Mouse (Mus musculus): ENCODE measurements around the gene Klhl40. TPM values are rescaled to one million over a fixed set of nuclear protein-coding genes. Genes with fewer than 3 reads are reported as not detected.

Gene Klhl40
- polyA plus RNA-seq (2015; fragmentation: Nextera tagmentation; extraction: Ambion mirVana), result 0.59 and 0.70 TPM in 2 replicates

- Histone ChIP-seq H3K9ac (0 out of 2 replicates have a peak within 1 kb of the TSS, but pooled peaks have one; percentile 1), H3K4me1 (peaks cover 12% of the 10 kb centered on the region), H3K4me2 (peak within 1 kb of the TSS; percentile 71), H3K27me3 (replicated peaks) (peaks cover 39% of the 10 kb centered on the region), H3K9me3 (no peaks in the 10 kb centered on the region), H3K4me3 (replicated peaks) (peak within 1 kb of the TSS; percentile 36), H3K27ac (no peak within 1 kb of the TSS), H3K36me3 (no peaks in the 10 kb centered on the region)
- 16% methylated on average over 30 of the region's 30 CpGs for WGBS
- peak; percentile 29 for ATAC-seq (ENCODE audit: insufficient read depth, low FRiP score, low read depth)
Observed at GRCm38 (mm10) chr9:121777484-121778065, at the start of gene Klhl40. TSS of gene Klhl40 (plus strand) at chr9:121777607.

- no peak for ATAC-seq (ENCODE audit: insufficient read depth, low FRiP score, low read depth)
- WGBS, result 89% methylated on average over 6 of the region's 6 CpGs
- no peaks in the 10 kb centered on the region for H3K4me1 ChIP-seq
- no peaks in the 10 kb centered on the region for H3K27me3 ChIP-seq (replicated peaks)
- no peaks in the 10 kb centered on the region for H3K9me3 ChIP-seq
- no peak overlapping the region for H3K9ac ChIP-seq
- H3K36me3 ChIP-seq, result peaks cover 31% of the 10 kb centered on the region
- H3K4me3 ChIP-seq (replicated peaks), result no peak overlapping the region
- no peak overlapping the region for H3K4me2 ChIP-seq
- no peak overlapping the region for H3K27ac ChIP-seq
Observed at GRCm38 (mm10) chr9:121740490-121740889, 36.9 kb upstream of the Klhl40 start.

- Histone ChIP-seq H3K4me2 (no peak overlapping the region), H3K9ac (no peak overlapping the region), H3K27ac (no peak overlapping the region), H3K36me3 (peaks cover 33% of the 10 kb centered on the region), H3K9me3 (no peaks in the 10 kb centered on the region), H3K4me1 (no peaks in the 10 kb centered on the region), H3K27me3 (replicated peaks) (no peaks in the 10 kb centered on the region), H3K4me3 (replicated peaks) (no peak overlapping the region)
- ATAC-seq (ENCODE audit: insufficient read depth, low FRiP score, low read depth), result no peak
- WGBS, result 94% methylated on average over 3 of the region's 3 CpGs
Observed at GRCm38 (mm10) chr9:121741168-121741567, 36.2 kb upstream of the Klhl40 start.

- no peak overlapping the region for H3K9ac ChIP-seq
- H3K36me3 ChIP-seq, result peaks cover 60% of the 10 kb centered on the region
- 85% methylated on average over 8 of the region's 8 CpGs for WGBS
- no peaks in the 10 kb centered on the region for H3K9me3 ChIP-seq
- no peaks in the 10 kb centered on the region for H3K27me3 ChIP-seq (replicated peaks)
- no peaks in the 10 kb centered on the region for H3K4me1 ChIP-seq
- H3K4me2 ChIP-seq, result no peak overlapping the region
- no peak overlapping the region for H3K27ac ChIP-seq
- no peak for ATAC-seq (ENCODE audit: insufficient read depth, low FRiP score, low read depth)
- no peak overlapping the region for H3K4me3 ChIP-seq (replicated peaks)
Observed at GRCm38 (mm10) chr9:121744051-121744450, 33.4 kb upstream of the Klhl40 start.

- peaks cover 71% of the 10 kb centered on the region for H3K36me3 ChIP-seq
Observed at GRCm38 (mm10) chr9:121752774-121753173, 24.6 kb upstream of the Klhl40 start.

GRCm38 (mm10) chr9:121754624-121755023 lies 22.8 kb upstream of the Klhl40 start:
- 91% methylated on average over 3 of the region's 3 CpGs for WGBS
- Histone ChIP-seq H3K9ac (no peak overlapping the region), H3K4me3 (replicated peaks) (no peak overlapping the region), H3K4me2 (no peak overlapping the region), H3K27me3 (replicated peaks) (no peaks in the 10 kb centered on the region), H3K27ac (no peak overlapping the region), H3K36me3 (peaks cover 54% of the 10 kb centered on the region), H3K9me3 (no peaks in the 10 kb centered on the region), H3K4me1 (peaks cover 12% of the 10 kb centered on the region)
- no peak for ATAC-seq (ENCODE audit: insufficient read depth, low FRiP score, low read depth)

More at GRCm38 (mm10) chr9:121752774-121753173, 24.6 kb upstream of the Klhl40 start:
- no peak overlapping the region for H3K4me2 ChIP-seq
- H3K4me1 ChIP-seq, result no peaks in the 10 kb centered on the region
- no peaks in the 10 kb centered on the region for H3K9me3 ChIP-seq
- H3K9ac ChIP-seq, result no peak overlapping the region
- no peak for ATAC-seq (ENCODE audit: insufficient read depth, low FRiP score, low read depth)
- no peaks in the 10 kb centered on the region for H3K27me3 ChIP-seq (replicated peaks)
- WGBS, result 94% methylated on average over 9 of the region's 9 CpGs
- H3K4me3 ChIP-seq (replicated peaks), result no peak overlapping the region
- H3K27ac ChIP-seq, result no peak overlapping the region

- peaks cover 32% of the 10 kb centered on the region for H3K36me3 ChIP-seq
- no peak overlapping the region for H3K4me2 ChIP-seq
- H3K9ac ChIP-seq, result no peak overlapping the region
- 85% methylated on average over 3 of the region's 3 CpGs for WGBS
- no peaks in the 10 kb centered on the region for H3K27me3 ChIP-seq (replicated peaks)
- H3K27ac ChIP-seq, result no peak overlapping the region
- no peaks in the 10 kb centered on the region for H3K9me3 ChIP-seq
- H3K4me1 ChIP-seq, result peaks cover 26% of the 10 kb centered on the region
- H3K4me3 ChIP-seq (replicated peaks), result no peak overlapping the region
- no peak for ATAC-seq (ENCODE audit: insufficient read depth, low FRiP score, low read depth)
Observed at GRCm38 (mm10) chr9:121756785-121757184, 20.6 kb upstream of the Klhl40 start.

GRCm38 (mm10) chr9:121757432-121757831 lies 20.0 kb upstream of the Klhl40 start:
- Histone ChIP-seq H3K4me2 (no peak overlapping the region), H3K27me3 (replicated peaks) (no peaks in the 10 kb centered on the region), H3K27ac (0 out of 2 replicates have a peak overlapping the region, but pooled peaks have one; percentile 32), H3K9me3 (no peaks in the 10 kb centered on the region), H3K4me1 (peaks cover 27% of the 10 kb centered on the region), H3K4me3 (replicated peaks) (no peak overlapping the region), H3K36me3 (peaks cover 26% of the 10 kb centered on the region), H3K9ac (no peak overlapping the region)
- 43% methylated on average over 3 of the region's 3 CpGs for WGBS
- no peak for ATAC-seq (ENCODE audit: insufficient read depth, low FRiP score, low read depth)

- peaks cover 27% of the 10 kb centered on the region for H3K36me3 ChIP-seq
- H3K9me3 ChIP-seq, result no peaks in the 10 kb centered on the region
- 0 out of 2 replicates have a peak overlapping the region, but pooled peaks have one; percentile 32 for H3K27ac ChIP-seq
- H3K4me1 ChIP-seq, result peaks cover 27% of the 10 kb centered on the region
- peak overlapping the region; percentile 61 for H3K4me3 ChIP-seq (replicated peaks)
- no peaks in the 10 kb centered on the region for H3K27me3 ChIP-seq (replicated peaks)
- H3K9ac ChIP-seq, result no peak overlapping the region; the same call in 1 of the 2 replicates
- H3K4me2 ChIP-seq, result peak overlapping the region; percentile 94
- no peak for ATAC-seq (ENCODE audit: insufficient read depth, low FRiP score, low read depth)
- WGBS, result 48% methylated on average over 10 of the region's 10 CpGs
Observed at GRCm38 (mm10) chr9:121757835-121758814, 19.3 kb upstream of the Klhl40 start.

- under 1% methylated on average over 91 of the region's 97 CpGs for WGBS
- Histone ChIP-seq H3K9ac (peak within 1 kb of the TSS; percentile 71), H3K4me1 (peaks cover 27% of the 10 kb centered on the region), H3K4me2 (peak within 1 kb of the TSS; percentile 94), H3K9me3 (no peaks in the 10 kb centered on the region), H3K4me3 (replicated peaks) (peak within 1 kb of the TSS; percentile 61), H3K27ac (peak within 1 kb of the TSS; percentile 88), H3K36me3 (peaks cover 26% of the 10 kb centered on the region), H3K27me3 (replicated peaks) (no peaks in the 10 kb centered on the region)
- peak; percentile 72 for ATAC-seq (ENCODE audit: insufficient read depth, low FRiP score, low read depth)
Observed at GRCm38 (mm10) chr9:121759091-121760081, 18.0 kb upstream of the Klhl40 start, which contains the start of gene Zfp651. TSS of gene Zfp651 (plus strand) at chr9:121759330.
